Mouse (Mus musculus): ENCODE measurements around the gene Acap2.

GRCm38 (mm10) chr16:31081125-31081664 lies 119.8 kb downstream of the Acap2 start, which contains the start of gene Xxylt1:
- TF ChIP-seq CTCF (IDR thresholded peaks at IDR 0.05; ENCODE audit: borderline replicate concordance, insufficient read depth, low read depth, low read length) (no peak), POLR2A (IDR thresholded peaks at IDR 0.05; ENCODE audit: borderline replicate concordance, insufficient read depth, low read length) (peak; percentile 50; the same call in 1 of the 2 replicates)

Data from cerebellum, adult 2 months (tissue).